Mouse (Mus musculus) bone marrow, adult 2 months (tissue): ENCODE data around the gene Ggact.

Experiments used
- CTCF ChIP-seq: fragments of 200-500 bp; IDR thresholded peaks from 2 replicates; pipeline ENCODE4 v1.5.1; 2011; ENCODE audit warnings: low read length, control low read depth; ENCODE audit not compliant: control insufficient read depth, insufficient read depth
- POLR2A ChIP-seq: fragments of 200-500 bp; IDR thresholded peaks from 2 replicates; pipeline ENCODE4 v1.6.1; 2011; ENCODE audit warnings: low read depth, mild to moderate bottlenecking, control low read depth, low read length, borderline replicate concordance; ENCODE audit not compliant: control insufficient read depth

- TF ChIP-seq POLR2A (no peak), CTCF (no peak)
These were observed 89.8 kb downstream of the Ggact start for GRCm38 (mm10) chr14:122823791-122824190.
